Mouse (Mus musculus): ENCODE measurements at regions not wholly inside any gene's neighbourhood (a gene's known extent, or its start where the extent isn't known, plus 50 kb on each side); places are given as distances from the start of the nearest gene placed in this dataset.

- no peaks in the 10 kb centered on the region for H3K27me3 ChIP-seq (replicated peaks)
- no peak for DNase-seq (ENCODE audit: extremely low read depth)
- TF ChIP-seq USF1 (IDR thresholded peaks at IDR 0.05; ENCODE audit: low read depth, low read length) (no peak), RCOR1 (conservative IDR thresholded peaks at IDR 0.05; ENCODE audit: low read depth, low read length) (no peak), IRF4 (IDR thresholded peaks at IDR 0.05; ENCODE audit: low read depth, low read length) (no peak), NELFE (IDR thresholded peaks at IDR 0.05; ENCODE audit: low read depth, low read length) (no peak), NRF1 (IDR thresholded peaks at IDR 0.05; ENCODE audit: low read depth, low read length) (no peak), ELF1 (IDR thresholded peaks at IDR 0.05; ENCODE audit: low read depth, low read length) (no peak), BHLHE40 (IDR thresholded peaks at IDR 0.05; ENCODE audit: low read depth, low read length) (no peak), UBTF (IDR thresholded peaks at IDR 0.05; ENCODE audit: low read depth, low read length) (no peak), MAX (IDR thresholded peaks at IDR 0.05; ENCODE audit: low read length) (no peak), GABPA (IDR thresholded peaks at IDR 0.05; ENCODE audit: insufficient replicate concordance, low read depth, low read length) (no peak), CHD2 (IDR thresholded peaks at IDR 0.05; ENCODE audit: low read length) (no peak), USF2 (conservative IDR thresholded peaks at IDR 0.05; ENCODE audit: low read depth, low read length) (no peak), MYC (IDR thresholded peaks at IDR 0.05; ENCODE audit: low read depth, low read length) (no peak), CTCF (conservative IDR thresholded peaks at IDR 0.05 in 1 of 2, IDR thresholded peaks at IDR 0.05 in 1 of 2; ENCODE audit: low read depth in 2 of 2, low read length in 2 of 2) (no peak), HCFC1 (IDR thresholded peaks at IDR 0.05; ENCODE audit: low read depth, low read length) (no peak), CHD1 (IDR thresholded peaks at IDR 0.05; ENCODE audit: low read depth, low read length) (no peak), POLR2A (IDR thresholded peaks at IDR 0.05; ENCODE audit: low read depth, low read length) (no peak)
- no peaks in the 10 kb centered on the region for H3K9me3 ChIP-seq (replicated peaks; ENCODE audit: low read length)
- no peak overlapping the region for H3K4me3 ChIP-seq (replicated peaks in 1 of 3; ENCODE audit: low read depth in 2 of 3, low read length in 2 of 3, poor library complexity in 1 of 3)
- no peaks in the 10 kb centered on the region for H3K79me2 ChIP-seq (replicated peaks; ENCODE audit: control insufficient read depth, extremely low read depth, insufficient read depth, poor library complexity, severe bottlenecking)
- H3K36me3 ChIP-seq (replicated peaks in 1 of 2; ENCODE audit: control insufficient read depth in 1 of 2, insufficient read depth in 1 of 2, low read length in 1 of 2) = no peaks in the 10 kb centered on the region
- no peak overlapping the region for H3K27ac ChIP-seq (ENCODE audit: insufficient read depth, low read depth)
- H3K4me1 ChIP-seq (ENCODE audit: control insufficient read depth in 1 of 2, insufficient read depth in 2 of 2) = no peaks in the 10 kb centered on the region
- H3K9ac ChIP-seq (ENCODE audit: insufficient read depth, low read depth) = no peak overlapping the region
- dilution Hi-C loops (cut with MboI; ENCODE audit: extremely low pct_ligation_motif_present, extremely low pct_unique_long_range_greater_than_20kb, low sequenced_read_pairs) = no loop called here
- in situ Hi-C loops (cut with MboI; ENCODE audit: low pct_ligation_motif_present, low pct_unique_long_range_greater_than_20kb, low sequenced_read_pairs) = no loop called here
- peak overlapping the region; percentile 50; the same call in 1 of the 2 replicates for H3K4me2 ChIP-seq (ENCODE audit: insufficient read depth, low read depth, poor library complexity, severe bottlenecking)
Observed at GRCm38 (mm10) chr1:185151130-185151799, 52.7 kb upstream of the Rab3gap2 start.

DNA sequence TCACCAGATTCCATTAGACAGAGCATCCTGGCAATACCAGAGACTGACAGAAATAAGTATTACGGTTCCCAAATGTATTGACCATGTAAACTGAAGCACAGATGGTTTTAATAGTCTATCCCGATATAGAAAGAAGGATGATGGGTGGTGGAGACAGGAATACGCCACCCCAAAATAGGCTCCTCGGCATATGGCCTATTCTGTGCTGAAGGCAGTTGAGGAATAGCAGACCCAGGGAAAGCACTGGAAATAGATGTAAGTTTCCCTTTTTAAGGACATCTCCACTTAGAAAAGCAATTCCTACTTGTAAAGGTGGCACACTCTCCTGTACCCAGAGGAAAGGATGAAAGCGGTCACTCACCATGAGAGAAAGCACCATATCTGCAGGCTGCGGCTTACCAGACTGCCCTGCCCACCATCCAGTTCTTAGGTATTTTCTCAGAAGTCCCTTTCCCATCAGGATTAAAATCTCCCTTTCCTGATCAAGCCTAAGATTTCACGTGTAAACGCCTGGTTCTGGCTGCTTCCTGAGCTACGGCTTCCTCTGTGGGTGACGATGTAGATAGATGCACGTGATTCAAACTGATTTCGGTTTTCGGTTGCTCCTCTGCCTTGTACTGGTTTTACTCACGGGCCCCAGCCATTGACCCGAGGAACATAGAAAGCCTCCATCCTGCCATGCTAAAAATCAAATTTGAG lies 53.3 kb upstream of the Rab3gap2 start:
- H3K4me2 ChIP-seq (ENCODE audit: insufficient read depth, low read depth, poor library complexity, severe bottlenecking) = peak overlapping the region; percentile 50; the same call in 1 of the 2 replicates
- H3K36me3 ChIP-seq (replicated peaks in 1 of 2; ENCODE audit: control insufficient read depth in 1 of 2, insufficient read depth in 1 of 2, low read length in 1 of 2) = no peaks in the 10 kb centered on the region
- in situ Hi-C loops (cut with MboI; ENCODE audit: low pct_ligation_motif_present, low pct_unique_long_range_greater_than_20kb, low sequenced_read_pairs) (no loop called here), dilution Hi-C loops (cut with MboI; ENCODE audit: extremely low pct_ligation_motif_present, extremely low pct_unique_long_range_greater_than_20kb, low sequenced_read_pairs) (no loop called here)
- no peak overlapping the region for H3K4me3 ChIP-seq (replicated peaks in 1 of 3; ENCODE audit: low read depth in 2 of 3, low read length in 2 of 3, poor library complexity in 1 of 3)
- H3K27me3 ChIP-seq (replicated peaks) = no peaks in the 10 kb centered on the region
- no peaks in the 10 kb centered on the region for H3K9me3 ChIP-seq (replicated peaks; ENCODE audit: low read length)
- DNase-seq (ENCODE audit: extremely low read depth) = no peak
- TF ChIP-seq BHLHE40 (IDR thresholded peaks at IDR 0.05; ENCODE audit: low read depth, low read length) = peak; percentile 80
- TF ChIP-seq RCOR1 (conservative IDR thresholded peaks at IDR 0.05; ENCODE audit: low read depth, low read length) = no peak
- TF ChIP-seq ZC3H11A (IDR thresholded peaks at IDR 0.05; ENCODE audit: low read depth, low read length) = no peak
- no peak for TF ChIP-seq CHD1 (IDR thresholded peaks at IDR 0.05; ENCODE audit: low read depth, low read length)
- TF ChIP-seq MAX (IDR thresholded peaks at IDR 0.05; ENCODE audit: low read length) = no peak
- TF ChIP-seq JUND (conservative IDR thresholded peaks at IDR 0.05; ENCODE audit: low read depth, low read length) = no peak
- no peak for TF ChIP-seq ETS1 (conservative IDR thresholded peaks at IDR 0.05; ENCODE audit: low read depth, low read length)
- no peak for TF ChIP-seq MEF2A (IDR thresholded peaks at IDR 0.05; ENCODE audit: borderline replicate concordance, low read depth, low read length)
- H3K4me1 ChIP-seq (ENCODE audit: control insufficient read depth in 1 of 2, insufficient read depth in 2 of 2) = no peaks in the 10 kb centered on the region
- H3K27ac ChIP-seq (ENCODE audit: insufficient read depth, low read depth) = no peak overlapping the region
- H3K79me2 ChIP-seq (replicated peaks; ENCODE audit: control insufficient read depth, extremely low read depth, insufficient read depth, poor library complexity, severe bottlenecking) = no peaks in the 10 kb centered on the region
- no peak overlapping the region for H3K9ac ChIP-seq (ENCODE audit: insufficient read depth, low read depth)
